Mouse (Mus musculus): ENCODE measurements around the gene Flt3l. TPM values are rescaled to one million over a fixed set of nuclear protein-coding genes. Genes with fewer than 3 reads are reported as not detected.
A peak's percentile ranks its signal among the peaks of the same experiment; 100 is the strongest.

Gene Flt3l
- total and polyA plus RNA-seq, 2 experiments = 3.2 to 30.8 TPM

GRCm38 (mm10) chr7:45091001-45091990, 44.9 kb downstream of the Flt3l start:
- 22% methylated on average over 35 of the region's 35 CpGs for WGBS
- Histone ChIP-seq H3K9ac (ENCODE audit: low read depth, low read length) (0 out of 2 replicates have a peak overlapping the region, but pooled peaks have one; percentile 36), H3K27me3 (ENCODE audit: control insufficient read depth, insufficient read depth, low read length) (no peaks in the 10 kb centered on the region), H3K79me2 (ENCODE audit: control insufficient read depth, insufficient read depth, low read length) (no peaks in the 10 kb centered on the region), H3K4me1 (ENCODE audit: control insufficient read depth, insufficient read depth, low read length) (no peaks in the 10 kb centered on the region), H3K4me3 (ENCODE audit: insufficient read depth, low read depth, low read length) (peak overlapping the region; percentile 53), H3K36me3 (ENCODE audit: control insufficient read depth, insufficient read depth, low read length) (peaks cover 3% of the 10 kb centered on the region; the same call in 1 of the 2 replicates), H3K27ac (replicated peaks; ENCODE audit: insufficient read depth, low read depth, low read length) (no peak overlapping the region)
- peak; percentile 36 for DNase-seq (ENCODE audit: extremely low read depth, low read depth, low spot score)
- no peak for TF ChIP-seq CTCF (IDR thresholded peaks at IDR 0.05; ENCODE audit: low read depth, low read length)
- no peak for TF ChIP-seq POLR2A (IDR thresholded peaks at IDR 0.05; ENCODE audit: extremely low read depth, insufficient read depth, low read length)

GRCm38 (mm10) chr7:45090251-45090977, 45.8 kb downstream of the Flt3l start:
- Histone ChIP-seq H3K36me3 (ENCODE audit: control insufficient read depth, insufficient read depth, low read length) (no peaks in the 10 kb centered on the region), H3K27ac (replicated peaks; ENCODE audit: insufficient read depth, low read depth, low read length) (no peak overlapping the region), H3K79me2 (ENCODE audit: control insufficient read depth, insufficient read depth, low read length) (no peaks in the 10 kb centered on the region), H3K9ac (ENCODE audit: low read depth, low read length) (no peak overlapping the region), H3K27me3 (ENCODE audit: control insufficient read depth, insufficient read depth, low read length) (no peaks in the 10 kb centered on the region), H3K4me1 (ENCODE audit: control insufficient read depth, insufficient read depth, low read length) (no peaks in the 10 kb centered on the region), H3K4me3 (ENCODE audit: insufficient read depth, low read depth, low read length) (no peak overlapping the region)
- TF ChIP-seq POLR2A (IDR thresholded peaks at IDR 0.05; ENCODE audit: extremely low read depth, insufficient read depth, low read length) (no peak), CTCF (IDR thresholded peaks at IDR 0.05; ENCODE audit: low read depth, low read length) (no peak)
- DNase-seq (ENCODE audit: extremely low read depth, low read depth, low spot score) = no peak
- WGBS = 82% methylated on average over 13 of the region's 13 CpGs

- TF ChIP-seq CTCF (IDR thresholded peaks at IDR 0.05; ENCODE audit: low read depth, low read length) = no peak
- TF ChIP-seq POLR2A (IDR thresholded peaks at IDR 0.05; ENCODE audit: extremely low read depth, insufficient read depth, low read length) = no peak
Measured at GRCm38 (mm10) chr7:45088597-45088996, 47.6 kb downstream of the Flt3l start.

DNA sequence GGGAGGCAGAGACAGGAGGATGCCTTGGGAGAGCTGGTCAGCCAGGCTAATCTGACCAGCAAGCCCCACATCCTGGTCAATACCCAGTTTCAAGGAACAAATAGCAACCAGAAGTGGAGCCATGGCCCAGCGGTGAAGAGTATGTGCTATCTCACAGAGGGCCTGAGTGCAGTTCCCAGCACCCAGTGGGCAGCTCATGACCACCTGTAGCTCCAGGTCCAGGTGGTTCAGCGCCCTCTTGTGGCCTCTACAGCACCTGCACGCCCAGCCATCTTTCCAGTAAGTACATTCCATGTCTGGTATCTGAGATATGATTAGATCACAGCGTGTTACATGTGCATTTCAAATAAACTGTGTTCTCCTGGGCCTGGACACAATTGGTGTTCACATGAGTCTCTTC, 50.1 kb downstream of the Flt3l start:
- TF ChIP-seq POLR2A (IDR thresholded peaks at IDR 0.05; ENCODE audit: extremely low read depth, insufficient read depth, low read length) = no peak
- TF ChIP-seq CTCF (IDR thresholded peaks at IDR 0.05; ENCODE audit: low read depth, low read length) = peak; percentile 35
- Histone ChIP-seq H3K27me3 (ENCODE audit: control insufficient read depth, insufficient read depth, low read length) (no peaks in the 10 kb centered on the region), H3K79me2 (ENCODE audit: control insufficient read depth, insufficient read depth, low read length) (no peaks in the 10 kb centered on the region), H3K9ac (ENCODE audit: low read depth, low read length) (no peak overlapping the region), H3K4me1 (ENCODE audit: control insufficient read depth, insufficient read depth, low read length) (no peaks in the 10 kb centered on the region), H3K27ac (replicated peaks; ENCODE audit: insufficient read depth, low read depth, low read length) (no peak overlapping the region), H3K36me3 (ENCODE audit: control insufficient read depth, insufficient read depth, low read length) (no peaks in the 10 kb centered on the region), H3K4me3 (ENCODE audit: insufficient read depth, low read depth, low read length) (no peak overlapping the region)
- 77% methylated on average over 4 of the region's 4 CpGs for WGBS
- no peak for DNase-seq (ENCODE audit: extremely low read depth, low read depth, low spot score)

More at GRCm38 (mm10) chr7:45088597-45088996, 47.6 kb downstream of the Flt3l start:
- no peak overlapping the region for H3K27ac ChIP-seq (replicated peaks; ENCODE audit: insufficient read depth, low read depth, low read length)
- no peaks in the 10 kb centered on the region for H3K27me3 ChIP-seq (ENCODE audit: control insufficient read depth, insufficient read depth, low read length)
- no peak for DNase-seq (ENCODE audit: extremely low read depth, low read depth, low spot score)
- no peak overlapping the region for H3K4me3 ChIP-seq (ENCODE audit: insufficient read depth, low read depth, low read length)
- H3K79me2 ChIP-seq (ENCODE audit: control insufficient read depth, insufficient read depth, low read length) = no peaks in the 10 kb centered on the region
- H3K4me1 ChIP-seq (ENCODE audit: control insufficient read depth, insufficient read depth, low read length) = no peaks in the 10 kb centered on the region
- WGBS = 95% methylated on average over 17 of the region's 17 CpGs
- H3K9ac ChIP-seq (ENCODE audit: low read depth, low read length) = no peak overlapping the region
- no peaks in the 10 kb centered on the region for H3K36me3 ChIP-seq (ENCODE audit: control insufficient read depth, insufficient read depth, low read length)

DNA sequence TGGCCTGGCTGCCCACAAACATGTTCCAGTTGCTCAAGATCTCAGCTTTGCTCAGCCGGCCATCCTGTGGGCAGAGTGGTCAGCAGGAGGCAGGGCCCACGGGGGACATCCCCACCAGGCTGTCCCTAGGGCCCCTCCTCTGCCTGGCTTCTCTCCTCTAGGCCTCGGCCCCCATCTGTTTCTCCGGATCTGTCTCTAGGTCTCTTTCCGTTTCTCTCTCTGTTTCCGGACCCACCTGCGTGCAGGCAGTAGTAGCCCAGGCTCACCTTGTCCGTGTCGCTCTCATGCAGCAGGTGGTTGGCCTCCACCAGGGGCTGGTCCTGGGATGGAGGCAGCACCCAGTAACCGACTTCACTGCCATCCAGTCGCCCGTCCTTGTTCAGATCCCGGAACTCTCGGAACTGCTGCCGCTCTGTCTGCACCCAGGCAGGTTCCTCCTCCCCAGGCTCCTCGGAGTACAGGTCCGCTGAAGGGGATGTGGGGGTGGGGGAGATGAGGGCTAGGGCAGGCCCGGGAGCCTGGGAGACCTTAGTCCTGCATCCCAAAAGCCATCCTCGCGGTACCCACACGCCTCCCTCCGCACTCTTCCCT, 52.8 kb downstream of the Flt3l start:
- Histone ChIP-seq H3K79me2 (ENCODE audit: control insufficient read depth, insufficient read depth, low read length) (no peaks in the 10 kb centered on the region), H3K4me3 (ENCODE audit: insufficient read depth, low read depth, low read length) (peak overlapping the region; percentile 36; the same call in 1 of the 2 replicates), H3K36me3 (ENCODE audit: control insufficient read depth, insufficient read depth, low read length) (no peaks in the 10 kb centered on the region), H3K27ac (replicated peaks; ENCODE audit: insufficient read depth, low read depth, low read length) (0 out of 2 replicates have a peak overlapping the region, but pooled peaks have one; percentile 5), H3K4me1 (ENCODE audit: control insufficient read depth, insufficient read depth, low read length) (no peaks in the 10 kb centered on the region), H3K27me3 (ENCODE audit: control insufficient read depth, insufficient read depth, low read length) (no peaks in the 10 kb centered on the region), H3K9ac (ENCODE audit: low read depth, low read length) (peak overlapping the region; percentile 29; the same call in 1 of the 2 replicates)
- WGBS = 84% methylated on average over 22 of the region's 22 CpGs
- TF ChIP-seq POLR2A (IDR thresholded peaks at IDR 0.05; ENCODE audit: extremely low read depth, insufficient read depth, low read length) (no peak), CTCF (IDR thresholded peaks at IDR 0.05; ENCODE audit: low read depth, low read length) (no peak)
- no peak for DNase-seq (ENCODE audit: extremely low read depth, low read depth, low spot score)

All from liver, adult 2 months (tissue).